Mouse (Mus musculus) hindbrain, embryonic 16.5 days (tissue): Measurements from ENCODE around the gene Egfl8. TPM values are rescaled to one million over a fixed set of nuclear protein-coding genes. Genes with fewer than 3 reads are reported as not detected.

ENCODE experiments used
- ATAC-seq: fragments of 200-750 bp; cut with Nextera tagmentation; 2 replicates; pipeline ENCODE4 v1.8.0; 2017; ENCODE audit warnings: moderate TSS enrichment, moderate library complexity
- H3K27ac ChIP-seq: fragments of 300-500 bp; sonication (generic); 2 replicates; pipeline ENCODE4 v1.5.1; 2014; ENCODE audit warnings: low read depth, mild to moderate bottlenecking, control low read depth, low read length, moderate library complexity
- H3K27me3 ChIP-seq: fragments of 300-500 bp; sonication (generic); replicated peaks from 2 replicates; pipeline ENCODE4 v1.6.1; 2014; ENCODE audit warnings: low read length; ENCODE audit not compliant: control insufficient read depth, insufficient read depth
- H3K36me3 ChIP-seq: fragments of 300-500 bp; sonication (generic); 2 replicates; pipeline ENCODE4 v1.6.1; 2014; ENCODE audit warnings: mild to moderate bottlenecking, low read length, moderate library complexity, mixed read lengths; ENCODE audit not compliant: control insufficient read depth, insufficient read depth
- H3K4me1 ChIP-seq: fragments of 300-500 bp; sonication (generic); 2 replicates; pipeline ENCODE4 v1.6.1; 2014; ENCODE audit warnings: low read depth, low read length; ENCODE audit not compliant: control insufficient read depth, insufficient read depth
- H3K4me2 ChIP-seq: fragments of 300-500 bp; sonication (generic); 2 replicates; pipeline ENCODE4 v1.6.1; 2014; ENCODE audit warnings: mild to moderate bottlenecking, low read length, control low read depth, moderate library complexity
- H3K4me3 ChIP-seq: fragments of 300-500 bp; sonication (generic); 2 replicates; pipeline ENCODE4 v1.5.1; 2014; ENCODE audit warnings: mild to moderate bottlenecking, low read length, control low read depth, moderate library complexity
- H3K9ac ChIP-seq: fragments of 300-500 bp; sonication (generic); 2 replicates; pipeline ENCODE4 v1.6.1; 2014; ENCODE audit warnings: low read depth, mild to moderate bottlenecking, control low read depth, low read length, moderate library complexity
- H3K9me3 ChIP-seq: fragments of 300-500 bp; sonication (generic); 2 replicates; pipeline ENCODE4 v1.6.1; 2014; ENCODE audit warnings: mild to moderate bottlenecking, low read length, moderate library complexity; ENCODE audit not compliant: control insufficient read depth
- WGBS: fragments of 180-500 bp; shearing (Covaris S2); extraction: QIAGEN DNeasy Blood & Tissue Kit; methylation state at CpG from one replicate; pipeline ENCODE4 v1.1.7; 2014; 5-methylcytosine and 5-hydroxymethylcytosine counted together
- polyA plus RNA-seq: library from polyadenylated mRNA; unstranded; fragments of >200 nt; fragmentation: Nextera tagmentation; extraction: Ambion mirVana; gene quantifications from 2 replicates; pipeline ENCODE4 v1.2.1, GENCODE M21; 2015

The Egfl8 gene
- polyA plus RNA-seq, 1 experiment from 2014 or later, result 8.3 TPM

DNA sequence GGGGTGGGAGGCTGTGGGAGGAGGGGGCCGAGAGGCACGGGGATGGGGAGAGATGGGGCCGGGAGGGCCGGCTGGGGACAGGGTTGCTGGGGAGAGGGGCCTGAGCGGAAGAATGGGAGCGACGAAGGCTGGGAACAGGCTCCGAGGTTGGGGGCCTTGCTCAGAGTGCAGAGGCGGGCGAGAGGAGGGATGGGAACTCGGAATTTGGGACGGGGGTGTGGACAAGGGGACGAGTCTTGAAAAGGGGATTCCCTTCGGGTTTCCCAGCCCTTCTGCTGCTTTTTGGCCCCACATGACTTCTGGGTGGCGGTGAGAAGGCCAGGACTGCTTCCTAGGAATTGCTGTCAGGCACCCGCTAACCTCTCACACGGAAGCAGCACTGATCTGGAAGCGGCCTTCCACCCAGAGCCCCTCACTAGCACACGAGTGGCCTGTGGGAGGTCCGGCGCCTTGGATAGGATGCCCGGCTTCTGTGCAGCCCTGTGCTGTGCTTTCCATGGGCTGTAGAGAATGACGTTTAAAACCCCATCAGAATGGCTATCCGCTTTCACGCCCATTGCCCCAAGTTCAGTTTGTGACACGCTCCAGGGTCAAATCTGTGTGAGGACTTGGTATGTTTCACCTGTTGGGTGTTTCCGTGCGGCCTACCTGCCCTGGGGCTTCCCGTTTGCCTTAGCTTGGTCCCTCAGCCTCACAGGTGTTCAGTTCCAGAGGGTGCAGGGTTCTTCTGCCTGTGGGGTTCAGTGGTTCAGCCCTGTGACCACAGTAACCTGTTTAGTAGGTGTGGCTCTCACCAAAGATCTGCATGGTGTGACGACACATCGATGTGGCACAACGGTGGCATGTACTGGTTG lies 9.4 kb downstream of the Egfl8 start:
- ATAC-seq, result no peak
- peaks cover 7% of the 10 kb centered on the region; the same call in 1 of the 2 replicates for H3K36me3 ChIP-seq
- H3K4me2 ChIP-seq, result peak overlapping the region; percentile 91
- no peaks in the 10 kb centered on the region for H3K9me3 ChIP-seq
- H3K9ac ChIP-seq, result peak overlapping the region; percentile 82
- H3K27ac ChIP-seq, result peak overlapping the region; percentile 86
- H3K4me3 ChIP-seq, result peak overlapping the region; percentile 60
- H3K4me1 ChIP-seq, result peaks cover 36% of the 10 kb centered on the region
- WGBS, result 18% methylated on average over 30 of the region's 32 CpGs
- no peaks in the 10 kb centered on the region for H3K27me3 ChIP-seq

- 0% methylated on average over 23 of the region's 30 CpGs for WGBS
- Histone ChIP-seq H3K36me3 (peaks cover 6% of the 10 kb centered on the region), H3K4me3 (peak overlapping the region; percentile 60), H3K4me2 (peak overlapping the region; percentile 91), H3K4me1 (peaks cover 36% of the 10 kb centered on the region), H3K27me3 (no peaks in the 10 kb centered on the region), H3K9me3 (no peaks in the 10 kb centered on the region), H3K9ac (peak overlapping the region; percentile 82), H3K27ac (peak overlapping the region; percentile 86)
- ATAC-seq, result peak; percentile 56
These were observed 10.2 kb downstream of the Egfl8 start for GRCm38 (mm10) chr17:34605609-34606008.

DNA sequence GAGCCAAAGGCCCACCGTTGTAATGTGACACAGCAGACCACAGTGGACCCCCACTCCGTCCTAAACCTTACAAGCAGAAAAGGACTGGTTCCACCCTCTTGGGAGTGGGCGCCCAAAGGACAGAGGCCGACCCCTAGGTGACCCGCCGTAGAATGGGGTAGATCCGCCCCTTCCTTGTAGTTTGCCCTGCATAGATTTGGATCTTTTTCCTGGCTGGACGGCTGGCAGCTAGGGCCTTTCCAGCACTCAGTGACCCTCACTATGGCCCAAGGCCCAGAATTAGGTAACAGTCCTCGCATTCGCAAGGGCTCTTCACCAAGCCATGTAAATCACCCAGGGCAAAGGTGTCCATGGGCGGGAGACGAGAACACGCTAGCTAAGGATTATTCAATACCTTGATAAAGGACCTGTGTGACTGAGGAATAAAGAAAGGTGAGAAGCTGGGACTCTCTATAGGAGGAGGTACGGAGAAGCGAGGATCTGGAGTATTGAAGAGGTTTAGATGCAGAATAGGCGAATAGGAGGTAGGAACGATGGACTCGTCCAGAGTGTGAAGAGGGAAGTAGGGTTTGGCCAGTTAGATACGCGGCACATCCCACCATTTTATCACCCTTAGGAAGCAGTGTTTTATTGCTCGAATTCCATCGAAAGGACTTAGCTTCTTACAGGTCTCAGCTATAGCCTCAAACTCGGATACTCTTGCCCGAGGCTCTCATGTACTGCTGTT lies 11.1 kb downstream of the Egfl8 start:
- 15% methylated on average over 24 of the region's 24 CpGs for WGBS
- peak overlapping the region; percentile 86 for H3K27ac ChIP-seq
- peaks cover 7% of the 10 kb centered on the region for H3K36me3 ChIP-seq
- H3K9ac ChIP-seq, result peak overlapping the region; percentile 82
- no peak for ATAC-seq
- no peaks in the 10 kb centered on the region for H3K27me3 ChIP-seq
- peaks cover 36% of the 10 kb centered on the region for H3K4me1 ChIP-seq
- H3K4me2 ChIP-seq, result peak overlapping the region; percentile 91
- no peaks in the 10 kb centered on the region for H3K9me3 ChIP-seq
- H3K4me3 ChIP-seq, result peak overlapping the region; percentile 60

DNA sequence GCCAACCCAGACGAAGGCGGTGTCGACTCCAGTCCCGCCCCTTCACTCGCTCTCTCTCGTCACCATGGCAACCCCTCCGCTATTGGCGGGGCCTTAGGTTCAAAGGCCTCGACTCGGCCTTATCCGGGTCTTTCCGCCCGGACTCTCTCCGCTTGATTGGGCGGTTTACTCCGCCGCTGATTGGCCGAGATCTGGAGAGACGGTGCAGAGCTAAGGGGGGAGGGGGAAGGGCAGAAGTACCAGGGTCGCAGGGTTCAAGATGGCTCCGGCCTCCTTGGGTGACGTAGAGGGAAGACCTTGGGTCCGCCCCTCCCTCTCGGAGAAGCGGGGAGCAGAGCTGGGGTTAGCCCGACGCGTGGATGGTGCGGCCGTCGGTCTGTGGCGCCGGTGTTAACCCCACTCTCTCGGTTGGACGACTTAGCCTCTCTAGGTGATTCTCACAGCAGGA lies 11.7 kb downstream of the Egfl8 start, which contains the start of gene Agpat1:
Gene Agpat1 (plus strand): TSS at position 202 of the 448 bp plus-strand sequence.
- Histone ChIP-seq H3K36me3 (peaks cover 7% of the 10 kb centered on the region), H3K4me1 (peaks cover 36% of the 10 kb centered on the region), H3K4me3 (peak within 1 kb of the TSS; percentile 65), H3K27ac (peak within 1 kb of the TSS; percentile 86), H3K9ac (peak within 1 kb of the TSS; percentile 82), H3K9me3 (no peaks in the 10 kb centered on the region), H3K27me3 (no peaks in the 10 kb centered on the region), H3K4me2 (peak within 1 kb of the TSS; percentile 91)
- WGBS, result 0% methylated on average over 33 of the region's 35 CpGs
- ATAC-seq, result peak; percentile 90

DNA sequence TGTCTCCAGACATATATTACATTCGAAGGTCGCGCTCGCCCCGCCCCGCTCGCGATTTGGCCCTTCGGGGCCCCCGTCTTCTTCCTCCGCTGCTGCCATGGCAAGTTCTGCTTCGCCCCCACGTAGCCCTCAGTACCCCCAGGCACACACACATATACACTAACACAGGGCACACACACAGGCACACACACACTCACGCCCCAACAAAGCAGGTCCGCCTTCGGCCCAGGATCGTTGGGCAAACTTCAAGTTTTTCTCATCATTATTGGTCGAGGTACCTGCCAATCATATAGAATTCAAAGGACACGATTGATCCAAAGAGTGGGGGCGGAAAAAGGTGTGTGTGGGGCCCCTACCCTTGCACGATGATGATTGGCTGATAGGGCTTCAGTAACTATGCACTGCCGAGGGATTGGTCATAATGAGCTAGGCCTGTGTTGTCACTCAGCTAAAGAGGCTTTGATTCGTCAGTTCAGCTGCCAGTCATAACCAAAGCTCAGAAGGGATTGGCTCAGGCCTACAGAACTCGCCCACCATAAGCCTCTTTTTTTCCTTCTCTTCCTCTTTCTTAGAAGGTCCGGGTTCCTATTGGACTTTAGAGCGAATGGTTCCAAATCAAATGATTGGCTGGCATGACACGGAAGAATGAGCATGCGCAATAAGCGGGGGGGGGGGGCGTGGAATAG lies 12.3 kb downstream of the Egfl8 start, which contains the start of gene Rnf5:
Gene Rnf5 (minus strand): TSS at position 316 of the 686 bp plus-strand sequence.
- Histone ChIP-seq H3K9ac (peak within 1 kb of the TSS; percentile 78), H3K36me3 (peaks cover 7% of the 10 kb centered on the region), H3K9me3 (no peaks in the 10 kb centered on the region), H3K27me3 (no peaks in the 10 kb centered on the region), H3K4me3 (peak within 1 kb of the TSS; percentile 65), H3K27ac (peak within 1 kb of the TSS; percentile 86), H3K4me2 (peak within 1 kb of the TSS; percentile 91), H3K4me1 (peaks cover 32% of the 10 kb centered on the region)
- peak; percentile 95 for ATAC-seq
- WGBS, result under 1% methylated on average over 30 of the region's 30 CpGs

DNA sequence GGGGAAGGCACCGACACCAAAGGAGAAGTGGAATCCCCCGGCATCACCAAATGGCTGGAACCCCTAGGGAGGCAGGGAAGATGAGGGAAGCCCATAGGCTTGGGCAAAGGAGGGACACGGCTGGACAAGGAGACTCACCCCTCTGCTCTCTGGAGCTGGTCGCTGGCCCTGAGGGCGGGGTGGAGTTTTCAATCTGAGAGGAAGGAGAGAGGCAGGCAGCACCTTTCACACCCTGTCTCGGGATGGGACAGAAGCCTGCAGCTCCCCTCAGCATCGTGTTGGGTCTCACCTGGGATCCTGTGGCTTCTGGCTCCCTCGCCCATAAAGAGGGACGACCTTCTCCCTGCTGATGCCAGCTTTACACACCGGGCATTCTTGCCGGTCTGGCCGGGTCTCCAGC lies 14.0 kb downstream of the Egfl8 start:
- no peak for ATAC-seq
- Histone ChIP-seq H3K36me3 (peaks cover 7% of the 10 kb centered on the region), H3K9ac (peak overlapping the region; percentile 19; the same call in 1 of the 2 replicates), H3K4me1 (peaks cover 20% of the 10 kb centered on the region), H3K4me3 (0 out of 2 replicates have a peak overlapping the region, but pooled peaks have one; percentile 65), H3K27me3 (no peaks in the 10 kb centered on the region), H3K9me3 (no peaks in the 10 kb centered on the region), H3K27ac (no peak overlapping the region), H3K4me2 (no peak overlapping the region)
- WGBS, result 89% methylated on average over 12 of the region's 12 CpGs

- Histone ChIP-seq H3K4me1 (peaks cover 13% of the 10 kb centered on the region), H3K36me3 (peaks cover 12% of the 10 kb centered on the region), H3K27ac (no peak overlapping the region), H3K27me3 (no peaks in the 10 kb centered on the region), H3K4me3 (no peak overlapping the region), H3K9me3 (no peaks in the 10 kb centered on the region), H3K9ac (no peak overlapping the region), H3K4me2 (no peak overlapping the region)
- 77% methylated on average over 9 of the region's 9 CpGs for WGBS
- ATAC-seq, result no peak
These were observed 15.9 kb downstream of the Egfl8 start for GRCm38 (mm10) chr17:34599891-34600290.

DNA sequence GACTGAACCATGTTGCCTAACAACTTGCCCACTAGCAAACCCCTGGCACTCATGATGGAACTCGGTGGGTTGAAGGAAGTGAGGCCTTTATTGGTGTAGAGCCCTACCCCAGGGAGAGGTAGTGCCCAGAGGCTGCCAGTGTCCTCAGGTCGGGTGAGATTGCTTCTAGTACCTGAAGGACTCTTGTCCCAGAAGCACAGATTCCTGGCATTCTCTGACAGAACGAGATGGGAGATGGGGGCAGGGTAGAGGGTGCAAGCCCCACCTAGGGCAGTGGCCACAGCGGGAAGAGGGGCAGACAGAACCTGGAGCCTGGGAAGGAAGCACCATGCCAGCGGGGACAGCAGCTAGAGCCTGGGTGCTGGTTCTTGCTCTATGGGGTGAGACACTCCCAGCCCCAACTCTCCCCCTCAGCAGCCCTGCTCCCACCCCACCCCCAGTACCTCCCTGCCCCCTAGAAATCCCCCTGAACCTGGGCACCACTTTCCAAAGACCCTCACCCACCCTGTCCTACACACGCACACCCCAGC lies 18.1 kb downstream of the Egfl8 start, which contains the start of gene Ager:
Gene Ager (plus strand): TSS at position 297 of the 530 bp plus-strand sequence.
- no peak within 1 kb of the TSS for H3K27ac ChIP-seq
- H3K4me3 ChIP-seq, result no peak within 1 kb of the TSS
- no peak within 1 kb of the TSS for H3K4me2 ChIP-seq
- peaks cover 20% of the 10 kb centered on the region for H3K4me1 ChIP-seq
- no peak for ATAC-seq
- no peaks in the 10 kb centered on the region for H3K27me3 ChIP-seq
- H3K9me3 ChIP-seq, result no peaks in the 10 kb centered on the region
- H3K9ac ChIP-seq, result no peak within 1 kb of the TSS; the same call in 1 of the 2 replicates
- H3K36me3 ChIP-seq, result peaks cover 12% of the 10 kb centered on the region
- WGBS, result 22% methylated on average over 6 of the region's 6 CpGs
